17 mouse cellular contexts compared by ENCODE assay signal in genomic region chr1:187100624-187101023, GRCm38 (mm10).
A peak's percentile ranks its signal among the peaks of the same experiment; 100 is the strongest.
DNase-seq lines count a peak whose midpoint lies in the region.
"Had no signal": no experiment of that assay in that cellular context is flagged by ENCODE, and none has a peak within 500 bp of the region (broad histone marks: within the 10 kb centered on the region; RNA-seq: fewer than 3 reads in every experiment).

No protein-coding gene starts in this region.

- intact Hi-C loops in gastrocnemius, postnatal 36 days (cut with DNase I): no loop called here

- DNase-seq in frontal cortex, adult 2 months (ENCODE audit: extremely low spot score in 1 of 2, low spot score in 1 of 2): peak; percentile 11 to 56
- DNase-seq in frontal cortex, postnatal 25 days (ENCODE audit: low spot score in 2 of 2): no peak
- peak; percentile 26 for DNase-seq in 3T3-L1 (ENCODE audit: low read depth, low spot score)
- peak; percentile 47 for DNase-seq in brain, adult 2 months (ENCODE audit: low read depth, low spot score)
- no peak for DNase-seq in adrenal gland, postnatal 14 days
- DNase-seq in gastrocnemius, postnatal 36 days: no peak
- DNase-seq: adrenal gland, adult 8-10 months; adrenal gland, postnatal 36 days; cerebellum, adult 11 months; cerebellum, adult 2 months; cerebellum, adult 9-11 months; cerebellum, postnatal 25 days; forebrain, postnatal 0 days; gastrocnemius, postnatal 25 days; heart, adult 2 months; heart, postnatal 14 days; heart, postnatal 4 days had no signal

Comparison
In these comparisons a context has a peak if more than half of its experiments do, and no peak if none do; other contexts are left out.
1. DNase-seq: peak in frontal cortex, adult 2 months (2 of 2), 3T3-L1 (single experiment) and brain, adult 2 months (single experiment); none in frontal cortex, postnatal 25 days (0 of 2), adrenal gland, postnatal 14 days (single experiment) and gastrocnemius, postnatal 36 days (0 of 2).